Mouse (Mus musculus): ENCODE data around the gene Tmem107. TPM values are rescaled to one million over a fixed set of nuclear protein-coding genes. Genes with fewer than 3 reads are reported as not detected.

Gene Tmem107
- polyA plus RNA-seq, 1 experiment, result 7.0 TPM

GRCm38 (mm10) chr11:69080102-69080854 lies 9.7 kb downstream of the Tmem107 start:
- TF ChIP-seq POLR2A (IDR thresholded peaks at IDR 0.05; ENCODE audit: low read depth, low read length), result no peak
- no peak for TF ChIP-seq CTCF (IDR thresholded peaks at IDR 0.05; ENCODE audit: extremely low read depth, insufficient read depth, insufficient read length, insufficient replicate concordance)
- peaks cover 9% of the 10 kb centered on the region; the same call in 1 of the 2 replicates for H3K4me1 ChIP-seq (ENCODE audit: control insufficient read depth, insufficient read depth, insufficient read length)
- H3K36me3 ChIP-seq (ENCODE audit: control insufficient read depth, insufficient read depth, low read length), result no peaks in the 10 kb centered on the region
- H3K27ac ChIP-seq (ENCODE audit: insufficient read depth, low read length), result no peak overlapping the region
- no peak overlapping the region for H3K4me3 ChIP-seq (ENCODE audit: extremely low read depth, insufficient read depth, insufficient read length)
- no peaks in the 10 kb centered on the region for H3K27me3 ChIP-seq (ENCODE audit: control insufficient read depth, insufficient read depth, low read length)
- 85% methylated on average over 15 of the region's 15 CpGs for WGBS
- DNase-seq (ENCODE audit: low read depth in 1 of 2, low spot score in 2 of 2), result no peak

GRCm38 (mm10) chr11:69080855-69081222 lies 10.2 kb downstream of the Tmem107 start:
- no peak overlapping the region for H3K4me3 ChIP-seq (ENCODE audit: extremely low read depth, insufficient read depth, insufficient read length)
- no peaks in the 10 kb centered on the region for H3K36me3 ChIP-seq (ENCODE audit: control insufficient read depth, insufficient read depth, low read length)
- no peak overlapping the region for H3K27ac ChIP-seq (ENCODE audit: insufficient read depth, low read length)
- TF ChIP-seq POLR2A (IDR thresholded peaks at IDR 0.05; ENCODE audit: low read depth, low read length), result no peak
- no peak for TF ChIP-seq CTCF (IDR thresholded peaks at IDR 0.05; ENCODE audit: extremely low read depth, insufficient read depth, insufficient read length, insufficient replicate concordance)
- 92% methylated on average over 8 of the region's 8 CpGs for WGBS
- H3K27me3 ChIP-seq (ENCODE audit: control insufficient read depth, insufficient read depth, low read length), result no peaks in the 10 kb centered on the region
- peaks cover 9% of the 10 kb centered on the region; the same call in 1 of the 2 replicates for H3K4me1 ChIP-seq (ENCODE audit: control insufficient read depth, insufficient read depth, insufficient read length)
- no peak for DNase-seq (ENCODE audit: low read depth in 1 of 2, low spot score in 2 of 2)

GRCm38 (mm10) chr11:69081613-69082012 lies 11.0 kb downstream of the Tmem107 start:
- Histone ChIP-seq H3K27ac (ENCODE audit: insufficient read depth, low read length) (no peak overlapping the region), H3K27me3 (ENCODE audit: control insufficient read depth, insufficient read depth, low read length) (no peaks in the 10 kb centered on the region), H3K4me1 (ENCODE audit: control insufficient read depth, insufficient read depth, insufficient read length) (peaks cover 9% of the 10 kb centered on the region; the same call in 1 of the 2 replicates), H3K4me3 (ENCODE audit: extremely low read depth, insufficient read depth, insufficient read length) (no peak overlapping the region), H3K36me3 (ENCODE audit: control insufficient read depth, insufficient read depth, low read length) (no peaks in the 10 kb centered on the region)
- WGBS, result 65% methylated on average over 7 of the region's 7 CpGs
- no peak for DNase-seq (ENCODE audit: low read depth in 1 of 2, low spot score in 2 of 2)
- TF ChIP-seq CTCF (IDR thresholded peaks at IDR 0.05; ENCODE audit: extremely low read depth, insufficient read depth, insufficient read length, insufficient replicate concordance), result no peak
- TF ChIP-seq POLR2A (IDR thresholded peaks at IDR 0.05; ENCODE audit: low read depth, low read length), result no peak

GRCm38 (mm10) chr11:69085608-69086007 lies 15.0 kb downstream of the Tmem107 start:
- Histone ChIP-seq H3K27ac (ENCODE audit: insufficient read depth, low read length) (no peak overlapping the region), H3K36me3 (ENCODE audit: control insufficient read depth, insufficient read depth, low read length) (peaks cover 8% of the 10 kb centered on the region), H3K4me1 (ENCODE audit: control insufficient read depth, insufficient read depth, insufficient read length) (peaks cover 11% of the 10 kb centered on the region; the same call in 1 of the 2 replicates), H3K4me3 (ENCODE audit: extremely low read depth, insufficient read depth, insufficient read length) (no peak overlapping the region), H3K27me3 (ENCODE audit: control insufficient read depth, insufficient read depth, low read length) (no peaks in the 10 kb centered on the region)
- TF ChIP-seq POLR2A (IDR thresholded peaks at IDR 0.05; ENCODE audit: low read depth, low read length) (no peak), CTCF (IDR thresholded peaks at IDR 0.05; ENCODE audit: extremely low read depth, insufficient read depth, insufficient read length, insufficient replicate concordance) (no peak)
- no peak for DNase-seq (ENCODE audit: low read depth in 1 of 2, low spot score in 2 of 2)
- WGBS, result 74% methylated on average over 6 of the region's 6 CpGs

- H3K27ac ChIP-seq (ENCODE audit: insufficient read depth, low read length), result no peak overlapping the region
- no peak for DNase-seq (ENCODE audit: low read depth in 1 of 2, low spot score in 2 of 2)
- no peaks in the 10 kb centered on the region for H3K27me3 ChIP-seq (ENCODE audit: control insufficient read depth, insufficient read depth, low read length)
- H3K4me1 ChIP-seq (ENCODE audit: control insufficient read depth, insufficient read depth, insufficient read length), result peaks cover 11% of the 10 kb centered on the region; the same call in 1 of the 2 replicates
- TF ChIP-seq CTCF (IDR thresholded peaks at IDR 0.05; ENCODE audit: extremely low read depth, insufficient read depth, insufficient read length, insufficient replicate concordance), result no peak
- TF ChIP-seq POLR2A (IDR thresholded peaks at IDR 0.05; ENCODE audit: low read depth, low read length), result no peak
- H3K4me3 ChIP-seq (ENCODE audit: extremely low read depth, insufficient read depth, insufficient read length), result no peak overlapping the region
- H3K36me3 ChIP-seq (ENCODE audit: control insufficient read depth, insufficient read depth, low read length), result peaks cover 8% of the 10 kb centered on the region
- WGBS, result 82% methylated on average over 6 of the region's 6 CpGs
Observed at GRCm38 (mm10) chr11:69086390-69086789, 15.8 kb downstream of the Tmem107 start.

GRCm38 (mm10) chr11:69087082-69087481 lies 16.5 kb downstream of the Tmem107 start:
- H3K27me3 ChIP-seq (ENCODE audit: control insufficient read depth, insufficient read depth, low read length), result no peaks in the 10 kb centered on the region
- no peak overlapping the region for H3K4me3 ChIP-seq (ENCODE audit: extremely low read depth, insufficient read depth, insufficient read length)
- WGBS, result 71% methylated on average over 4 of the region's 4 CpGs
- H3K36me3 ChIP-seq (ENCODE audit: control insufficient read depth, insufficient read depth, low read length), result peaks cover 8% of the 10 kb centered on the region
- no peak for DNase-seq (ENCODE audit: low read depth in 1 of 2, low spot score in 2 of 2)
- H3K4me1 ChIP-seq (ENCODE audit: control insufficient read depth, insufficient read depth, insufficient read length), result peaks cover 11% of the 10 kb centered on the region; the same call in 1 of the 2 replicates
- TF ChIP-seq CTCF (IDR thresholded peaks at IDR 0.05; ENCODE audit: extremely low read depth, insufficient read depth, insufficient read length, insufficient replicate concordance), result no peak
- no peak for TF ChIP-seq POLR2A (IDR thresholded peaks at IDR 0.05; ENCODE audit: low read depth, low read length)
- no peak overlapping the region for H3K27ac ChIP-seq (ENCODE audit: insufficient read depth, low read length)

GRCm38 (mm10) chr11:69087597-69087996 lies 17.0 kb downstream of the Tmem107 start:
- Histone ChIP-seq H3K4me1 (ENCODE audit: control insufficient read depth, insufficient read depth, insufficient read length) (peaks cover 11% of the 10 kb centered on the region; the same call in 1 of the 2 replicates), H3K27ac (ENCODE audit: insufficient read depth, low read length) (no peak overlapping the region), H3K4me3 (ENCODE audit: extremely low read depth, insufficient read depth, insufficient read length) (no peak overlapping the region), H3K27me3 (ENCODE audit: control insufficient read depth, insufficient read depth, low read length) (no peaks in the 10 kb centered on the region), H3K36me3 (ENCODE audit: control insufficient read depth, insufficient read depth, low read length) (peaks cover 8% of the 10 kb centered on the region)
- no peak for TF ChIP-seq CTCF (IDR thresholded peaks at IDR 0.05; ENCODE audit: extremely low read depth, insufficient read depth, insufficient read length, insufficient replicate concordance)
- TF ChIP-seq POLR2A (IDR thresholded peaks at IDR 0.05; ENCODE audit: low read depth, low read length), result no peak
- DNase-seq (ENCODE audit: low read depth in 1 of 2, low spot score in 2 of 2), result no peak
- WGBS, result 73% methylated on average over 2 of the region's 2 CpGs

All from spleen, adult 2 months (tissue).